Mouse (Mus musculus) limb, embryonic 14.5 days (tissue): ENCODE measurements around the gene Rtel1. TPM values are rescaled to one million over a fixed set of nuclear protein-coding genes. Genes with fewer than 3 reads are reported as not detected.

Experiments
- ATAC-seq: fragments of 200-750 bp; cut with Nextera tagmentation; 2 replicates; pipeline ENCODE4 v1.8.0; 2017; ENCODE audit warnings: low read depth, moderate number of reproducible peaks, moderate TSS enrichment; ENCODE audit not compliant: low FRiP score
- DNase-seq: peaks from one replicate; pipeline ENCODE4 v3.0.0-alpha.2; 2015; ENCODE audit warnings: low spot score
- H3K27ac ChIP-seq: fragments of 300-500 bp; sonication (generic); replicated peaks from 2 replicates; pipeline ENCODE4 v1.5.1; 2014; ENCODE audit warnings: low read depth, mild to moderate bottlenecking, low read length, moderate library complexity, mixed read lengths
- H3K27me3 ChIP-seq: fragments of 300-500 bp; sonication (generic); 2 replicates; pipeline ENCODE4 v1.6.1; 2014; ENCODE audit warnings: low read length, mixed read lengths; ENCODE audit not compliant: control insufficient read depth, insufficient read depth
- H3K36me3 ChIP-seq: fragments of 300-500 bp; sonication (generic); 2 replicates; pipeline ENCODE4 v1.6.1; 2014; ENCODE audit warnings: mild to moderate bottlenecking, low read length, moderate library complexity, mixed read lengths; ENCODE audit not compliant: control insufficient read depth, insufficient read depth
- H3K4me1 ChIP-seq: fragments of 300-500 bp; sonication (generic); 2 replicates; pipeline ENCODE4 v1.6.1; 2014; ENCODE audit warnings: antibody characterized with exemption, low read length, mixed read lengths; ENCODE audit not compliant: control insufficient read depth, insufficient read depth
- H3K4me2 ChIP-seq: fragments of 300-500 bp; sonication (generic); replicated peaks from 2 replicates; pipeline ENCODE4 v1.6.1; 2014; ENCODE audit warnings: low read depth, mild to moderate bottlenecking, low read length, moderate library complexity; ENCODE audit not compliant: severe bottlenecking
- H3K4me3 ChIP-seq: fragments of 300-500 bp; sonication (generic); replicated peaks from 2 replicates; pipeline ENCODE4 v1.5.1; 2014; ENCODE audit warnings: low read length
- H3K9ac ChIP-seq: fragments of 300-500 bp; sonication (generic); 2 replicates; pipeline ENCODE4 v1.6.1; 2014; ENCODE audit warnings: mild to moderate bottlenecking, low read depth, low read length, moderate library complexity; ENCODE audit not compliant: severe bottlenecking
- H3K9me3 ChIP-seq: fragments of 300-500 bp; sonication (generic); 2 replicates; pipeline ENCODE4 v1.6.1; 2016; ENCODE audit warnings: low read length; ENCODE audit not compliant: control insufficient read depth
- POLR2A ChIP-seq: fragments of 200-500 bp; IDR thresholded peaks from 2 replicates; pipeline ENCODE4 v1.8.0; 2012; ENCODE audit warnings: inconsistent platforms, mild to moderate bottlenecking, moderate library complexity, borderline replicate concordance; ENCODE audit not compliant: insufficient read depth, insufficient read length; ENCODE audit errors: extremely low read depth
- WGBS: fragments of 180-500 bp; shearing (Covaris S2); extraction: QIAGEN DNeasy Blood & Tissue Kit; methylation state at CpG from one replicate; pipeline ENCODE4 v1.1.7; 2014; 5-methylcytosine and 5-hydroxymethylcytosine counted together
- polyA plus RNA-seq, 2 experiments: library from polyadenylated mRNA; depleted of rRNA in 1 of 2; stranded (reverse) in 1 of 2; unstranded in 1 of 2; fragments of >200 nt; fragmentation: Nextera tagmentation in 1 of 2; extraction: Ambion mirVana in 1 of 2; gene quantifications; 2 replicates each; pipeline versions ENCODE4 v1.2.1 to v1.2.3; 2012 to 2014

The Rtel1 gene
- polyA plus RNA-seq, 2 experiments = 53.3 to 110 TPM

GRCm38 (mm10) chr2:181375787-181376186, 56.2 kb downstream of the Rtel1 start:
- H3K9ac ChIP-seq = no peak overlapping the region
- H3K36me3 ChIP-seq = peaks cover 27% of the 10 kb centered on the region
- DNase-seq (no peak), ATAC-seq (no peak)
- no peak overlapping the region for H3K4me3 ChIP-seq
- H3K4me2 ChIP-seq = no peak overlapping the region
- no peak for TF ChIP-seq POLR2A
- WGBS = 91% methylated on average over 2 of the region's 2 CpGs
- no peaks in the 10 kb centered on the region for H3K4me1 ChIP-seq
- no peaks in the 10 kb centered on the region for H3K27me3 ChIP-seq
- H3K9me3 ChIP-seq = no peaks in the 10 kb centered on the region
- no peak overlapping the region for H3K27ac ChIP-seq

GRCm38 (mm10) chr2:181377230-181377629, 57.7 kb downstream of the Rtel1 start:
- 90% methylated on average over 2 of the region's 2 CpGs for WGBS
- no peak for TF ChIP-seq POLR2A

GRCm38 (mm10) chr2:181378701-181379100, 59.2 kb downstream of the Rtel1 start:
- no peak overlapping the region for H3K9ac ChIP-seq
- 90% methylated on average over 5 of the region's 5 CpGs for WGBS
- H3K9me3 ChIP-seq = no peaks in the 10 kb centered on the region
- no peak overlapping the region for H3K4me2 ChIP-seq
- no peaks in the 10 kb centered on the region for H3K27me3 ChIP-seq
- H3K36me3 ChIP-seq = peaks cover 56% of the 10 kb centered on the region
- no peaks in the 10 kb centered on the region for H3K4me1 ChIP-seq
- ATAC-seq (no peak), DNase-seq (no peak)
- H3K27ac ChIP-seq = no peak overlapping the region
- TF ChIP-seq POLR2A = no peak
- H3K4me3 ChIP-seq = no peak overlapping the region

More at GRCm38 (mm10) chr2:181377230-181377629, 57.7 kb downstream of the Rtel1 start:
- H3K4me2 ChIP-seq = no peak overlapping the region
- no peak overlapping the region for H3K27ac ChIP-seq
- no peaks in the 10 kb centered on the region for H3K4me1 ChIP-seq
- peaks cover 41% of the 10 kb centered on the region for H3K36me3 ChIP-seq
- no peaks in the 10 kb centered on the region for H3K9me3 ChIP-seq
- DNase-seq (no peak), ATAC-seq (no peak)
- H3K9ac ChIP-seq = no peak overlapping the region
- no peak overlapping the region for H3K4me3 ChIP-seq
- H3K27me3 ChIP-seq = no peaks in the 10 kb centered on the region

GRCm38 (mm10) chr2:181379778-181380177, 60.2 kb downstream of the Rtel1 start, which contains the start of gene Lime1:
TSS of gene Lime1 (plus strand) at chr2:181380078.
- ATAC-seq (no peak), DNase-seq (no peak)
- Histone ChIP-seq H3K27ac (no peak within 1 kb of the TSS), H3K9ac (no peak within 1 kb of the TSS), H3K4me3 (no peak within 1 kb of the TSS), H3K4me2 (no peak within 1 kb of the TSS), H3K36me3 (peaks cover 67% of the 10 kb centered on the region), H3K27me3 (no peaks in the 10 kb centered on the region), H3K9me3 (no peaks in the 10 kb centered on the region), H3K4me1 (no peaks in the 10 kb centered on the region)
- 92% methylated on average over 12 of the region's 12 CpGs for WGBS
- no peak for TF ChIP-seq POLR2A

- no peaks in the 10 kb centered on the region for H3K9me3 ChIP-seq
- H3K27ac ChIP-seq = no peak overlapping the region
- H3K27me3 ChIP-seq = no peaks in the 10 kb centered on the region
- H3K4me2 ChIP-seq = no peak overlapping the region
- H3K36me3 ChIP-seq = peaks cover 71% of the 10 kb centered on the region
- no peak overlapping the region for H3K4me3 ChIP-seq
- no peaks in the 10 kb centered on the region for H3K4me1 ChIP-seq
- no peak overlapping the region for H3K9ac ChIP-seq
- TF ChIP-seq POLR2A = no peak
- DNase-seq = no peak
- no peak for ATAC-seq
- 82% methylated on average over 5 of the region's 5 CpGs for WGBS
These were observed 60.7 kb downstream of the Rtel1 start for GRCm38 (mm10) chr2:181380251-181380650.

GRCm38 (mm10) chr2:181381107-181381506, 61.6 kb downstream of the Rtel1 start:
- no peak overlapping the region for H3K27ac ChIP-seq
- no peak for TF ChIP-seq POLR2A
- no peak overlapping the region for H3K9ac ChIP-seq
- 93% methylated on average over 5 of the region's 5 CpGs for WGBS
- no peaks in the 10 kb centered on the region for H3K27me3 ChIP-seq
- DNase-seq (no peak), ATAC-seq (no peak)
- H3K36me3 ChIP-seq = peaks cover 79% of the 10 kb centered on the region
- no peaks in the 10 kb centered on the region for H3K9me3 ChIP-seq
- no peak overlapping the region for H3K4me3 ChIP-seq
- H3K4me2 ChIP-seq = no peak overlapping the region
- no peaks in the 10 kb centered on the region for H3K4me1 ChIP-seq
